Mouse (Mus musculus) kidney, embryonic 16.5 days (tissue): ENCODE measurements around the gene Ndufaf2. TPM values are rescaled to one million over a fixed set of nuclear protein-coding genes. Genes with fewer than 3 reads are reported as not detected.

ENCODE experiments used
- ATAC-seq: fragments of 200-750 bp; cut with Nextera tagmentation; 2 replicates; pipeline ENCODE4 v1.8.0; 2017; ENCODE audit warnings: moderate TSS enrichment; ENCODE audit not compliant: low FRiP score, low TSS enrichment
- H3K27ac ChIP-seq: fragments of 300-500 bp; sonication (generic); 2 replicates; pipeline ENCODE4 v1.5.1; 2014; ENCODE audit warnings: low read length
- H3K27me3 ChIP-seq: fragments of 300-500 bp; sonication (generic); 2 replicates; pipeline ENCODE4 v1.6.1; 2014; ENCODE audit warnings: low read length, control low read depth, mixed read lengths; ENCODE audit not compliant: insufficient read depth
- H3K36me3 ChIP-seq: fragments of 300-500 bp; sonication (generic); 2 replicates; pipeline ENCODE4 v1.6.1; 2014; ENCODE audit warnings: low read length, control low read depth, mixed read lengths; ENCODE audit not compliant: insufficient read depth
- H3K4me1 ChIP-seq: fragments of 300-500 bp; sonication (generic); 2 replicates; pipeline ENCODE4 v1.6.1; 2014; ENCODE audit warnings: low read length, control low read depth, mixed read lengths; ENCODE audit not compliant: insufficient read depth
- H3K4me2 ChIP-seq: fragments of 300-500 bp; sonication (generic); replicated peaks from 2 replicates; pipeline ENCODE4 v1.6.1; 2014; ENCODE audit warnings: low read depth, low read length
- H3K4me3 ChIP-seq: fragments of 300-500 bp; sonication (generic); 2 replicates; pipeline ENCODE4 v1.5.1; 2014; ENCODE audit warnings: mild to moderate bottlenecking, low read length
- H3K9ac ChIP-seq: fragments of 300-500 bp; sonication (generic); replicated peaks from 2 replicates; pipeline ENCODE4 v1.6.1; 2014; ENCODE audit warnings: low read length
- H3K9me3 ChIP-seq: fragments of 300-500 bp; sonication (generic); 2 replicates; pipeline ENCODE4 v1.6.1; 2016; ENCODE audit warnings: low read length, control low read depth
- WGBS: fragments of 180-500 bp; shearing (Covaris S2); extraction: QIAGEN DNeasy Blood & Tissue Kit; methylation state at CpG from one replicate; pipeline ENCODE4 v1.1.7; 2014; 5-methylcytosine and 5-hydroxymethylcytosine counted together
- polyA plus RNA-seq: library from polyadenylated mRNA; unstranded; fragments of >200 nt; fragmentation: Nextera tagmentation; extraction: Ambion mirVana; gene quantifications from 2 replicates; pipeline ENCODE4 v1.2.1, GENCODE M21; 2015

Gene Ndufaf2
- polyA plus RNA-seq, 1 experiment from 2014 or later = 72.6 TPM

DNA sequence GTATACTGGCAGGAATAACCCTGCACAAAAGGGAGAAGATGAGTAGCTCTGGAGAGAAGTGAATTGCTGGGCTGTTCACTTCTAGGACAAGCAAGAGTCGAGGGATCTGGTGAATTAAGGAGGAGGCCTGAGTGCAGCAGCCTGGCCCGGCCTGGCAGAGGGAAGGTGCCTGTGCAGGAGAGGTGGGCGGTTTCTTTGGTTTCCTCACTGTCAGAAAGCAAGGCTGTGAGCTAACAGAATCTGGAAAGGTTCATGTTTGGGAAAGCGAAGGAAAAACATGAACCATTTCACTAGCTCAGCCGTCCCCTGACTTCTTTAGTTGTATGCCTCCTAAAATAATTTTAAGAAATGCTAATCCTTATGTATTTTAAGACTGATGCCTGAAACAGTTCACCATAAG is 173.8 kb downstream of the Ndufaf2 start:
- H3K27me3 ChIP-seq = no peaks in the 10 kb centered on the region
- no peak overlapping the region for H3K4me3 ChIP-seq
- no peaks in the 10 kb centered on the region for H3K4me1 ChIP-seq
- H3K36me3 ChIP-seq = no peaks in the 10 kb centered on the region
- no peak overlapping the region for H3K4me2 ChIP-seq
- no peak overlapping the region for H3K27ac ChIP-seq
- H3K9ac ChIP-seq = no peak overlapping the region
- WGBS = 71% methylated on average over 5 of the region's 5 CpGs
- H3K9me3 ChIP-seq = peaks cover 4% of the 10 kb centered on the region; the same call in 1 of the 2 replicates
- no peak for ATAC-seq

GRCm38 (mm10) chr13:107984186-107984585 is 174.2 kb downstream of the Ndufaf2 start:
- peaks cover 4% of the 10 kb centered on the region; the same call in 1 of the 2 replicates for H3K9me3 ChIP-seq
- no peak for ATAC-seq
- H3K4me3 ChIP-seq = no peak overlapping the region
- 84% methylated on average over 5 of the region's 5 CpGs for WGBS
- H3K36me3 ChIP-seq = no peaks in the 10 kb centered on the region
- H3K4me2 ChIP-seq = no peak overlapping the region
- H3K27ac ChIP-seq = no peak overlapping the region
- no peaks in the 10 kb centered on the region for H3K27me3 ChIP-seq
- H3K9ac ChIP-seq = no peak overlapping the region
- no peaks in the 10 kb centered on the region for H3K4me1 ChIP-seq

DNA sequence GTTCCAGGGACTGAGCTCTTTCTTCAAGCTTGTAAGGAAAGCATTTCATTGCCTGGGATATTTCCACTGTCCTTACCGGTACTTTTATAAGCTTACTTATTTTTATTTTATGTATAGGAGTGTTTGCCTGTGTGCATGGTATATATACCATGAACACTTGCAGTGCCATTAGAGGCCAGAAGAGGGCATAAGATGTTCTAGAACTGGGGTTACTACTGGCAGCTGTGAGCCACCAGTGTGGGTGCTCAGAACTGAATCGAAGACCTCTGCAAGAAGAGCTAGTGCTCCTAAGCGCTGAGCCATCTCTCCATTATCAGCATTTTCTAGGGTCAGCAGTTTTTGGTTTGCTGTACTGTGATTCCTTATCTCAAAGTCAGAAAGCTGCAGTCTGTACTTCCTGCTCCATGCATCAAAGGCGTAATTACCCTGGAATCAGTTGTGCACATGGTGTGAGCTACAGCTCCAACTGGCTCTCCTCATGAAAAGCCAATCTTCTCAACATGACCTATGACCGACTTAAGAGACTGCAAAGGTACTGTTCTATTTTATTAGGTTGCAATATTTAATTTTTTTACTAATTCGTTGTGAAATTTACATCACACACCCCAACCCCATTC is 175.1 kb downstream of the Ndufaf2 start:
- no peak overlapping the region for H3K4me2 ChIP-seq
- no peak overlapping the region for H3K4me3 ChIP-seq
- H3K4me1 ChIP-seq = no peaks in the 10 kb centered on the region
- H3K27me3 ChIP-seq = no peaks in the 10 kb centered on the region
- no peak overlapping the region for H3K27ac ChIP-seq
- no peak overlapping the region for H3K9ac ChIP-seq
- no peaks in the 10 kb centered on the region for H3K36me3 ChIP-seq
- ATAC-seq = no peak
- peaks cover 4% of the 10 kb centered on the region; the same call in 1 of the 2 replicates for H3K9me3 ChIP-seq
- WGBS = 96% methylated on average over 6 of the region's 6 CpGs

GRCm38 (mm10) chr13:107979461-107979860 is 179.0 kb downstream of the Ndufaf2 start:
- no peak overlapping the region for H3K27ac ChIP-seq
- H3K36me3 ChIP-seq = no peaks in the 10 kb centered on the region
- ATAC-seq = no peak
- H3K27me3 ChIP-seq = no peaks in the 10 kb centered on the region
- H3K4me2 ChIP-seq = no peak overlapping the region
- H3K4me3 ChIP-seq = no peak overlapping the region
- H3K9ac ChIP-seq = no peak overlapping the region
- H3K9me3 ChIP-seq = peaks cover 4% of the 10 kb centered on the region; the same call in 1 of the 2 replicates
- no peaks in the 10 kb centered on the region for H3K4me1 ChIP-seq
- 94% methylated on average over 6 of the region's 6 CpGs for WGBS

- no peak overlapping the region for H3K9ac ChIP-seq
Observed at GRCm38 (mm10) chr13:107976886-107977656, 181.4 kb downstream of the Ndufaf2 start.

GRCm38 (mm10) chr13:107972451-107972850 is 186.0 kb downstream of the Ndufaf2 start:
- Histone ChIP-seq H3K4me2 (no peak overlapping the region), H3K36me3 (no peaks in the 10 kb centered on the region), H3K27ac (no peak overlapping the region), H3K4me1 (peaks cover 19% of the 10 kb centered on the region), H3K4me3 (no peak overlapping the region), H3K9ac (no peak overlapping the region), H3K9me3 (no peaks in the 10 kb centered on the region), H3K27me3 (no peaks in the 10 kb centered on the region)
- ATAC-seq = no peak
- WGBS = 74% methylated on average over 4 of the region's 4 CpGs

More at GRCm38 (mm10) chr13:107976886-107977656, 181.4 kb downstream of the Ndufaf2 start:
- H3K4me2 ChIP-seq = no peak overlapping the region
- no peaks in the 10 kb centered on the region for H3K9me3 ChIP-seq
- H3K4me3 ChIP-seq = no peak overlapping the region
- ATAC-seq = no peak
- WGBS = 88% methylated on average over 16 of the region's 16 CpGs
- no peak overlapping the region for H3K27ac ChIP-seq
- no peaks in the 10 kb centered on the region for H3K36me3 ChIP-seq
- no peaks in the 10 kb centered on the region for H3K27me3 ChIP-seq
- 0 out of 2 replicates have a peak, but pooled peaks cover under 1% of the 10 kb centered on the region for H3K4me1 ChIP-seq

DNA sequence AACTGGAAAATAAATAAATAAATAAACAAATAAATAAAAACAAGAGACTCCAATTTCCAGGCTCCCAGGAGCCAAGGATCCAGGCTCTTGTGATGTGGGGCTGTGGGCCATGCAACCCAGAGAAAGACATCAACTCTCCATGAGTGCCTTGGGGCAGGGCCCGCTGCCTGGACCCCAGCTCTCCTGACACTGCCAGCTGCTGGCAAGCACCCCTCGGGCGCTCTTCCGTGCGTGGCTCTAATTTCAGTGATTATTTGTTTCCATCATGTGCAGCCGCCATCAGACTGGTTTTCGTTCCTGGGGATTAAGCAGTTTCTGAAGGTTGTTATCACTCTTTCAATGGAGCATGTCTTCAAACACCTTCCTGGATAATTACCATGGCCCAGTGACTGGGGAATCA is 186.6 kb downstream of the Ndufaf2 start:
- 36% methylated on average over 7 of the region's 7 CpGs for WGBS
- H3K36me3 ChIP-seq = no peaks in the 10 kb centered on the region
- no peak overlapping the region for H3K4me2 ChIP-seq
- H3K9me3 ChIP-seq = no peaks in the 10 kb centered on the region
- no peak overlapping the region for H3K27ac ChIP-seq
- H3K9ac ChIP-seq = no peak overlapping the region
- no peaks in the 10 kb centered on the region for H3K27me3 ChIP-seq
- no peak overlapping the region for H3K4me3 ChIP-seq
- peaks cover 19% of the 10 kb centered on the region for H3K4me1 ChIP-seq
- peak; percentile 40; the same call in 1 of the 2 replicates for ATAC-seq

- Histone ChIP-seq H3K4me3 (no peak overlapping the region), H3K9ac (no peak overlapping the region; the same call in 1 of the 2 replicates), H3K4me1 (peaks cover 19% of the 10 kb centered on the region), H3K27ac (no peak overlapping the region), H3K36me3 (no peaks in the 10 kb centered on the region), H3K27me3 (no peaks in the 10 kb centered on the region), H3K9me3 (no peaks in the 10 kb centered on the region), H3K4me2 (peak overlapping the region; percentile 13; the same call in 1 of the 2 replicates)
- no peak for ATAC-seq
- 51% methylated on average over 11 of the region's 11 CpGs for WGBS
Observed at GRCm38 (mm10) chr13:107970422-107971142, 187.8 kb downstream of the Ndufaf2 start.

DNA sequence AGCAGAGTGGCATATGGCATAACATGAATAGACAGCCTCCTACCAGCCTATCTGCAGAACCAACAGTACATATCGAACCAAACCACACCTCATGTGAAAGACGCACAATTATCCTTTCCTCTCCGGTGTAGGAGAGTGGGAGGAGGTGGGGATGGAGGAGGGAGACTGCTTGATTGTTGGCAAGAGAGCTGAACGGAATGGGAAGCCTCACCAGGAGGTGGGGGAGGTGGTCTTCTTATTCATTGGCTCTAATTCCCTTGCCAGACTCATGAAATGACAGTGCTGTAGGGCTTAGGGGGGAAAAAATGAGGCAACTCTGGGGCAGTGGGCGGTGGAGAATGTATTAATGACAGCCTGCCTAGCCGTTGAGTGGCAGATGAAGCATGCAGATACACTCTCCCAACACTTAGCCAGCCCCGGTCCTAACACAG is 188.4 kb downstream of the Ndufaf2 start:
- peak overlapping the region; percentile 13; the same call in 1 of the 2 replicates for H3K4me2 ChIP-seq

More for the DNA sequence above, 188.4 kb downstream of the Ndufaf2 start:
- no peak; the same call in 1 of the 2 replicates for ATAC-seq
- Histone ChIP-seq H3K4me3 (no peak overlapping the region), H3K9me3 (no peaks in the 10 kb centered on the region), H3K4me1 (peaks cover 19% of the 10 kb centered on the region), H3K36me3 (no peaks in the 10 kb centered on the region), H3K27me3 (no peaks in the 10 kb centered on the region), H3K27ac (no peak overlapping the region), H3K9ac (0 out of 2 replicates have a peak overlapping the region, but pooled peaks have one; percentile 17)
- 19% methylated on average over 7 of the region's 7 CpGs for WGBS
